Mouse (Mus musculus) neural tube, embryonic 14.5 days (tissue): ENCODE measurements around the gene Hibadh. TPM values are rescaled to one million over a fixed set of nuclear protein-coding genes. Genes with fewer than 3 reads are reported as not detected.

ENCODE experiments used
- ATAC-seq: fragments of 200-750 bp; cut with Nextera tagmentation; 2 replicates; pipeline ENCODE4 v1.8.0; 2017; ENCODE audit warnings: low read depth, mild to moderate bottlenecking, moderate TSS enrichment, moderate library complexity
- H3K27ac ChIP-seq: fragments of 300-500 bp; sonication (generic); 2 replicates; pipeline ENCODE4 v1.5.1; 2014; ENCODE audit warnings: low read depth, mild to moderate bottlenecking, control low read depth, low read length, moderate library complexity, mixed read lengths
- H3K27me3 ChIP-seq: fragments of 300-500 bp; sonication (generic); 2 replicates; pipeline ENCODE4 v1.6.1; 2014; ENCODE audit warnings: low read length; ENCODE audit not compliant: control insufficient read depth, insufficient read depth
- H3K36me3 ChIP-seq: fragments of 300-500 bp; sonication (generic); 2 replicates; pipeline ENCODE4 v1.6.1; 2014; ENCODE audit warnings: low read length, mixed read lengths; ENCODE audit not compliant: control insufficient read depth, insufficient read depth
- H3K4me1 ChIP-seq: fragments of 300-500 bp; sonication (generic); 2 replicates; pipeline ENCODE4 v1.6.1; 2014; ENCODE audit warnings: low read length; ENCODE audit not compliant: control insufficient read depth, insufficient read depth
- H3K4me2 ChIP-seq: fragments of 300-500 bp; sonication (generic); 2 replicates; pipeline ENCODE4 v1.6.1; 2014; ENCODE audit warnings: mild to moderate bottlenecking, low read depth, low read length, control low read depth
- H3K4me3 ChIP-seq: fragments of 300-500 bp; sonication (generic); 2 replicates; pipeline ENCODE4 v1.5.1; 2014; ENCODE audit warnings: low read depth, low read length, control low read depth, mixed read lengths
- H3K9ac ChIP-seq: fragments of 300-500 bp; sonication (generic); replicated peaks from 2 replicates; pipeline ENCODE4 v1.6.1; 2014; ENCODE audit warnings: low read depth, mild to moderate bottlenecking, control low read depth, low read length, mixed read lengths
- H3K9me3 ChIP-seq: fragments of 300-500 bp; sonication (generic); 2 replicates; pipeline ENCODE4 v1.6.1; 2016; ENCODE audit warnings: low read length; ENCODE audit not compliant: control insufficient read depth
- WGBS: fragments of 180-500 bp; shearing (Covaris S2); extraction: QIAGEN DNeasy Blood & Tissue Kit; methylation state at CpG from one replicate; pipeline ENCODE4 v1.1.7; 2014; 5-methylcytosine and 5-hydroxymethylcytosine counted together
- polyA plus RNA-seq: library from polyadenylated mRNA; unstranded; fragments of >200 nt; fragmentation: Nextera tagmentation; extraction: Ambion mirVana; gene quantifications from 2 replicates; pipeline ENCODE4 v1.2.1, GENCODE M21; 2014

Hibadh gene
- polyA plus RNA-seq, 1 experiment from 2014 or later: 44.6 TPM

- H3K36me3 ChIP-seq: peaks cover 6% of the 10 kb centered on the region; the same call in 1 of the 2 replicates
- no peak for ATAC-seq
- H3K4me3 ChIP-seq: no peak overlapping the region
- H3K27me3 ChIP-seq: no peaks in the 10 kb centered on the region
- WGBS: 87% methylated on average over 3 of the region's 3 CpGs
- no peak overlapping the region for H3K27ac ChIP-seq
- no peaks in the 10 kb centered on the region for H3K4me1 ChIP-seq
- no peak overlapping the region for H3K4me2 ChIP-seq
- H3K9ac ChIP-seq: no peak overlapping the region
- no peaks in the 10 kb centered on the region for H3K9me3 ChIP-seq
Observed at GRCm38 (mm10) chr6:52623741-52624140, 16.4 kb downstream of the Hibadh start.

- ATAC-seq: no peak
- no peak overlapping the region for H3K9ac ChIP-seq
- no peaks in the 10 kb centered on the region for H3K9me3 ChIP-seq
- H3K4me2 ChIP-seq: no peak overlapping the region
- no peak overlapping the region for H3K4me3 ChIP-seq
- WGBS: 80% methylated on average over 11 of the region's 11 CpGs
- H3K4me1 ChIP-seq: no peaks in the 10 kb centered on the region
- H3K36me3 ChIP-seq: peaks cover 6% of the 10 kb centered on the region; the same call in 1 of the 2 replicates
- no peak overlapping the region for H3K27ac ChIP-seq
- no peaks in the 10 kb centered on the region for H3K27me3 ChIP-seq
Observed at GRCm38 (mm10) chr6:52621731-52622480, 18.3 kb downstream of the Hibadh start.

GRCm38 (mm10) chr6:52620090-52620489 is 20.1 kb downstream of the Hibadh start:
- Histone ChIP-seq H3K27me3 (no peaks in the 10 kb centered on the region), H3K4me1 (no peaks in the 10 kb centered on the region), H3K4me3 (no peak overlapping the region), H3K36me3 (peaks cover 6% of the 10 kb centered on the region; the same call in 1 of the 2 replicates), H3K27ac (no peak overlapping the region), H3K9ac (no peak overlapping the region), H3K4me2 (no peak overlapping the region), H3K9me3 (no peaks in the 10 kb centered on the region)
- WGBS: 91% methylated on average over 2 of the region's 2 CpGs
- ATAC-seq: no peak

- H3K4me1 ChIP-seq: no peaks in the 10 kb centered on the region
- no peak overlapping the region for H3K4me3 ChIP-seq
- no peak for ATAC-seq
- WGBS: 90% methylated on average over 6 of the region's 6 CpGs
- no peak overlapping the region for H3K27ac ChIP-seq
- no peak overlapping the region for H3K4me2 ChIP-seq
- H3K27me3 ChIP-seq: no peaks in the 10 kb centered on the region
- H3K9me3 ChIP-seq: no peaks in the 10 kb centered on the region
- H3K9ac ChIP-seq: no peak overlapping the region
- H3K36me3 ChIP-seq: no peaks in the 10 kb centered on the region
Observed at GRCm38 (mm10) chr6:52609626-52610352, 30.4 kb downstream of the Hibadh start.

GRCm38 (mm10) chr6:52608121-52608520 is 32.1 kb downstream of the Hibadh start:
- no peaks in the 10 kb centered on the region for H3K36me3 ChIP-seq
- no peak overlapping the region for H3K9ac ChIP-seq
- no peak overlapping the region for H3K4me3 ChIP-seq
- no peak for ATAC-seq
- no peak overlapping the region for H3K4me2 ChIP-seq
- no peaks in the 10 kb centered on the region for H3K27me3 ChIP-seq
- H3K9me3 ChIP-seq: no peaks in the 10 kb centered on the region
- WGBS: 95% methylated on average over 4 of the region's 4 CpGs
- H3K4me1 ChIP-seq: no peaks in the 10 kb centered on the region
- no peak overlapping the region for H3K27ac ChIP-seq

- no peaks in the 10 kb centered on the region for H3K27me3 ChIP-seq
- H3K4me2 ChIP-seq: no peak overlapping the region
- no peak for ATAC-seq
- no peak overlapping the region for H3K9ac ChIP-seq
- H3K27ac ChIP-seq: no peak overlapping the region
- H3K36me3 ChIP-seq: no peaks in the 10 kb centered on the region
- no peaks in the 10 kb centered on the region for H3K9me3 ChIP-seq
- 88% methylated on average over 7 of the region's 7 CpGs for WGBS
- H3K4me1 ChIP-seq: no peaks in the 10 kb centered on the region
- H3K4me3 ChIP-seq: no peak overlapping the region
Observed at GRCm38 (mm10) chr6:52606746-52607347, 33.3 kb downstream of the Hibadh start.

- no peak for ATAC-seq
Observed at GRCm38 (mm10) chr6:52601706-52602642, 38.2 kb downstream of the Hibadh start.

GRCm38 (mm10) chr6:52601117-52601516 is 39.1 kb downstream of the Hibadh start:
- no peak overlapping the region for H3K4me3 ChIP-seq
- no peaks in the 10 kb centered on the region for H3K9me3 ChIP-seq
- 61% methylated on average over 4 of the region's 4 CpGs for WGBS
- H3K4me2 ChIP-seq: no peak overlapping the region
- no peaks in the 10 kb centered on the region for H3K27me3 ChIP-seq
- ATAC-seq: no peak
- H3K9ac ChIP-seq: no peak overlapping the region
- no peaks in the 10 kb centered on the region for H3K4me1 ChIP-seq
- H3K27ac ChIP-seq: no peak overlapping the region
- no peaks in the 10 kb centered on the region for H3K36me3 ChIP-seq

More at GRCm38 (mm10) chr6:52601706-52602642, 38.2 kb downstream of the Hibadh start:
- 80% methylated on average over 7 of the region's 7 CpGs for WGBS
- no peaks in the 10 kb centered on the region for H3K4me1 ChIP-seq
- H3K36me3 ChIP-seq: no peaks in the 10 kb centered on the region
- H3K4me3 ChIP-seq: no peak overlapping the region
- no peak overlapping the region for H3K9ac ChIP-seq
- no peaks in the 10 kb centered on the region for H3K9me3 ChIP-seq
- H3K27ac ChIP-seq: no peak overlapping the region
- H3K4me2 ChIP-seq: no peak overlapping the region
- no peaks in the 10 kb centered on the region for H3K27me3 ChIP-seq
